Comparison of ENCODE assay signal across 13 mouse cellular contexts in the genomic region with DNA sequence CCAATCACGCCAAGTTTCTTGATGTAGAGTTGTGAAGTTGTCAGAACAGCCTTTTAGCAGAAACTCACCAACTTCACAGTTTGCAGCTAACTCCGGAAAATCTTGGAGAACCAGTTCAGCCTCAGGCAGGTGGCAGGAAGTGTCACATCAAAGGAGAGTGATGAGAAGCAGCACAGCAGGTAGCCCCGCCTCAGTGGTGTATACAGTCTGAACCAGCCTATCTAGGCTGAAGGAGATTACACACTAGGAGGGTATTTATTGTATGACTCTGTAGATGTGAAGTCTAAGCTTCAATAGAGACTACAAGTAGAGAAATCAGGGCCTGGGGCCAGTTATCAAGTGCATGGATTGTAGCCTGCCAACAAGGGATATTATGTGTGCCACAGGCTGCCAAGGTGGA. TPM values are rescaled to one million over a fixed set of nuclear protein-coding genes. Genes with fewer than 3 reads are reported as not detected.
DNase-seq lines count a peak whose midpoint lies in the region; ATAC-seq and TF ChIP-seq lines count a peak whose summit lies in the region.
"Had no signal": no experiment of that assay in that cellular context is flagged by ENCODE, and none has a peak within 500 bp of the region (broad histone marks: within the 10 kb centered on the region; RNA-seq: fewer than 3 reads in every experiment).

No protein-coding gene starts in this region.

- no peaks in the 10 kb centered on the region for H3K27me3 ChIP-seq in midbrain, embryonic 15.5 days (replicated peaks)
- H3K27me3 ChIP-seq in midbrain, embryonic 10.5 days (ENCODE audit: low read depth, poor library complexity, severe bottlenecking) = no peaks in the 10 kb centered on the region
- no peaks in the 10 kb centered on the region for H3K27me3 ChIP-seq in intestine, embryonic 15.5 days (replicated peaks)
- no peaks in the 10 kb centered on the region for H3K27me3 ChIP-seq in liver, postnatal 0 days (ENCODE audit: insufficient read depth, low read length)
- H3K27me3 ChIP-seq in heart, embryonic 10.5 days (ENCODE audit: insufficient read depth, poor library complexity, severe bottlenecking) = 0 out of 2 replicates have a peak, but pooled peaks cover 4% of the 10 kb centered on the region
- H3K27me3 ChIP-seq: CH12.LX had no signal

- no peaks in the 10 kb centered on the region for H3K36me3 ChIP-seq in midbrain, embryonic 15.5 days (replicated peaks)
- H3K36me3 ChIP-seq in midbrain, embryonic 10.5 days = no peaks in the 10 kb centered on the region
- H3K36me3 ChIP-seq in intestine, embryonic 15.5 days = no peaks in the 10 kb centered on the region
- H3K36me3 ChIP-seq in liver, postnatal 0 days (replicated peaks; ENCODE audit: insufficient read depth, low read length) = no peaks in the 10 kb centered on the region
- no peaks in the 10 kb centered on the region for H3K36me3 ChIP-seq in heart, embryonic 10.5 days

- WGBS in midbrain, embryonic 15.5 days = 56% methylated on average over 3 of the region's 3 CpGs
- 54% methylated on average over 3 of the region's 3 CpGs for WGBS in midbrain, embryonic 10.5 days
- WGBS in intestine, embryonic 15.5 days = 35% methylated on average over 3 of the region's 3 CpGs
- WGBS in liver, postnatal 0 days (ENCODE audit: insufficient replicate concordance) = 55% methylated on average over 3 of the region's 3 CpGs
- WGBS in heart, embryonic 10.5 days = 40% methylated on average over 3 of the region's 3 CpGs

- DNase-seq in midbrain, embryonic 10.5 days (ENCODE audit: low spot score) = no peak
- DNase-seq in liver, postnatal 0 days = no peak
- peak; percentile 16 to 50 for DNase-seq in thymus, postnatal 36 days
- no peak for DNase-seq in layer of hippocampus, postnatal 10 days (ENCODE audit: low spot score in 2 of 2)
- no peak for DNase-seq in heart, embryonic 10.5 days (ENCODE audit: low spot score)
- DNase-seq in layer of hippocampus, adult 8-10 months (ENCODE audit: low spot score in 2 of 2) = no peak

- H3K9me3 ChIP-seq in midbrain, embryonic 15.5 days = no peaks in the 10 kb centered on the region
- no peaks in the 10 kb centered on the region for H3K9me3 ChIP-seq in midbrain, embryonic 10.5 days (replicated peaks)
- H3K9me3 ChIP-seq in intestine, embryonic 15.5 days = no peaks in the 10 kb centered on the region
- H3K9me3 ChIP-seq in liver, postnatal 0 days (ENCODE audit: low read length) = no peaks in the 10 kb centered on the region
- H3K9me3 ChIP-seq in heart, embryonic 10.5 days = no peaks in the 10 kb centered on the region

- 0 out of 2 replicates have a peak, but pooled peaks have one; percentile 27 for ATAC-seq in midbrain, embryonic 15.5 days (replicated peaks)
- ATAC-seq in intestine, embryonic 15.5 days = peak; percentile 89
- ATAC-seq in liver, postnatal 0 days = no peak

- peaks cover 7% of the 10 kb centered on the region; the same call in 1 of the 2 replicates for H3K4me1 ChIP-seq in midbrain, embryonic 15.5 days
- H3K4me1 ChIP-seq in midbrain, embryonic 10.5 days = peaks cover 21% of the 10 kb centered on the region
- no peaks in the 10 kb centered on the region for H3K4me1 ChIP-seq in intestine, embryonic 15.5 days (replicated peaks)
- H3K4me1 ChIP-seq in liver, postnatal 0 days (ENCODE audit: insufficient read depth) = peaks cover 8% of the 10 kb centered on the region
- H3K4me1 ChIP-seq in heart, embryonic 10.5 days = no peaks in the 10 kb centered on the region

- H3K9ac ChIP-seq in midbrain, embryonic 15.5 days = no peak overlapping the region
- no peak overlapping the region for H3K9ac ChIP-seq in intestine, embryonic 15.5 days
- peak overlapping the region; percentile 23; the same call in 1 of the 2 replicates for H3K9ac ChIP-seq in liver, postnatal 0 days (replicated peaks)

- no peak for TF ChIP-seq EP300 in liver, postnatal 0 days (IDR thresholded peaks at IDR 0.05; ENCODE audit: low read depth)

- no peak for TF ChIP-seq CTCF in liver, postnatal 0 days (IDR thresholded peaks at IDR 0.05; ENCODE audit: low read depth)

- H3K27ac ChIP-seq in midbrain, embryonic 15.5 days = no peak overlapping the region
- no peak overlapping the region for H3K27ac ChIP-seq in midbrain, embryonic 10.5 days (replicated peaks)
- peak overlapping the region; percentile 74 for H3K27ac ChIP-seq in intestine, embryonic 15.5 days
- H3K27ac ChIP-seq in liver, postnatal 0 days (ENCODE audit: low read depth) = peak overlapping the region; percentile 76
- H3K27ac ChIP-seq in heart, embryonic 10.5 days = no peak overlapping the region

- no peak overlapping the region for H3K4me2 ChIP-seq in midbrain, embryonic 15.5 days
- peak overlapping the region; percentile 46 for H3K4me2 ChIP-seq in intestine, embryonic 15.5 days (replicated peaks)
- peak overlapping the region; percentile 38; the same call in 1 of the 2 replicates for H3K4me2 ChIP-seq in liver, postnatal 0 days (ENCODE audit: low read depth, low read length)

- H3K4me3 ChIP-seq in midbrain, embryonic 15.5 days = no peak overlapping the region
- H3K4me3 ChIP-seq in midbrain, embryonic 10.5 days = no peak overlapping the region
- H3K4me3 ChIP-seq in intestine, embryonic 15.5 days (replicated peaks) = peak overlapping the region; percentile 26
- peak overlapping the region; percentile 26 for H3K4me3 ChIP-seq in liver, postnatal 0 days (ENCODE audit: low read depth, low read length)
- H3K4me3 ChIP-seq in heart, embryonic 10.5 days = no peak overlapping the region

RNA-seq across cellular contexts. Expression of gene Acnat1, which starts 7.2 kb away (rescaled TPM):
- polyA plus RNA-seq in midbrain, embryonic 15.5 days (2015; fragmentation: Nextera tagmentation; extraction: Ambion mirVana) = not detected in 2 replicates
- polyA plus RNA-seq in midbrain, embryonic 10.5 days (2016; fragmentation: Nextera tagmentation; extraction: Ambion mirVana) = not detected in 2 replicates
- 3.3 and 5.3 TPM in 2 replicates for polyA plus RNA-seq in intestine, embryonic 15.5 days (2015; fragmentation: Nextera tagmentation; extraction: Ambion mirVana)
- polyA plus RNA-seq in liver, postnatal 0 days (2015; fragmentation: Nextera tagmentation; extraction: Ambion mirVana) = 3.5 and 4.4 TPM in 2 replicates
- total RNA-seq in layer of hippocampus, postnatal 10 days (2021) = 1 to 10 TPM in 1 of 2 experiments, under 1 TPM in 1; 0.57 to 1.1 TPM
- not detected in 2 replicates for polyA plus RNA-seq in heart, embryonic 10.5 days (2016; fragmentation: Nextera tagmentation; extraction: Ambion mirVana)
- total RNA-seq in layer of hippocampus, adult 8-10 months (2022) = not detected
- total RNA-seq: CH12.LX; heart, postnatal 14 days; left cerebral cortex, adult 8-10 months had no signal
- polyA plus RNA-seq: kidney, embryonic 14.5 days; midbrain, postnatal 0 days had no signal

RNA-seq across cellular contexts. Expression of gene Baat, which starts 25.5 kb away (rescaled TPM):
- not detected in 2 replicates for polyA plus RNA-seq in midbrain, embryonic 15.5 days (2015; fragmentation: Nextera tagmentation; extraction: Ambion mirVana)
- 0.14 and 0.16 TPM in 2 replicates for polyA plus RNA-seq in midbrain, embryonic 10.5 days (2016; fragmentation: Nextera tagmentation; extraction: Ambion mirVana)
- 0.33 and 0.44 TPM in 2 replicates for polyA plus RNA-seq in intestine, embryonic 15.5 days (2015; fragmentation: Nextera tagmentation; extraction: Ambion mirVana)
- polyA plus RNA-seq in liver, postnatal 0 days (2015; fragmentation: Nextera tagmentation; extraction: Ambion mirVana) = 16.6 and 18.2 TPM in 2 replicates
- under 1 TPM; 0.18 to 0.27 TPM for total RNA-seq in layer of hippocampus, postnatal 10 days (2021)
- polyA plus RNA-seq in heart, embryonic 10.5 days (2016; fragmentation: Nextera tagmentation; extraction: Ambion mirVana) = not detected in 2 replicates
- under 1 TPM; 0.20 to 0.54 (median 0.26) TPM for total RNA-seq in layer of hippocampus, adult 8-10 months (2022)
- total RNA-seq: heart, postnatal 14 days; midbrain, postnatal 0 days had no signal
- polyA plus RNA-seq: kidney, embryonic 14.5 days; midbrain, postnatal 0 days had no signal

RNA-seq across cellular contexts. Expression of gene Mrpl50, which starts 40.0 kb away (rescaled TPM):
- 70.6 and 77.5 TPM in 2 replicates for polyA plus RNA-seq in midbrain, embryonic 15.5 days (2015; fragmentation: Nextera tagmentation; extraction: Ambion mirVana)
- 85.6 and 86.3 TPM in 2 replicates for polyA plus RNA-seq in midbrain, embryonic 10.5 days (2016; fragmentation: Nextera tagmentation; extraction: Ambion mirVana)
- polyA plus RNA-seq in intestine, embryonic 15.5 days (2015; fragmentation: Nextera tagmentation; extraction: Ambion mirVana) = 91.6 and 106 TPM in 2 replicates
- polyA plus RNA-seq in liver, postnatal 0 days (2015; fragmentation: Nextera tagmentation; extraction: Ambion mirVana) = 64.3 and 66.1 TPM in 2 replicates
- 10 to 100 TPM; 33.5 to 35.6 TPM for total RNA-seq in layer of hippocampus, postnatal 10 days (2021)
- 69.5 and 81.7 TPM in 2 replicates for polyA plus RNA-seq in heart, embryonic 10.5 days (2016; fragmentation: Nextera tagmentation; extraction: Ambion mirVana)
- total RNA-seq in layer of hippocampus, adult 8-10 months (2022) = 10 to 100 TPM; 29.3 to 35.0 (median 32.1) TPM

RNA-seq across cellular contexts. Expression of gene Zfp189, which starts 40.1 kb away (rescaled TPM):
- polyA plus RNA-seq in midbrain, embryonic 15.5 days (2015; fragmentation: Nextera tagmentation; extraction: Ambion mirVana) = 12.6 and 12.8 TPM in 2 replicates
- polyA plus RNA-seq in midbrain, embryonic 10.5 days (2016; fragmentation: Nextera tagmentation; extraction: Ambion mirVana) = 11.6 and 12.3 TPM in 2 replicates
- polyA plus RNA-seq in intestine, embryonic 15.5 days (2015; fragmentation: Nextera tagmentation; extraction: Ambion mirVana) = 4.8 and 5.7 TPM in 2 replicates
- polyA plus RNA-seq in liver, postnatal 0 days (2015; fragmentation: Nextera tagmentation; extraction: Ambion mirVana) = 2.2 and 2.5 TPM in 2 replicates
- 10 to 100 TPM; 16.7 to 18.3 TPM for total RNA-seq in layer of hippocampus, postnatal 10 days (2021)
- polyA plus RNA-seq in heart, embryonic 10.5 days (2016; fragmentation: Nextera tagmentation; extraction: Ambion mirVana) = 6.3 and 8.6 TPM in 2 replicates
- 10 to 100 TPM; 23.9 to 30.1 (median 28.7) TPM for total RNA-seq in layer of hippocampus, adult 8-10 months (2022)

Comparison
In these comparisons a context has a peak if more than half of its experiments do, and no peak if none do; other contexts are left out.
1. H3K27ac ChIP-seq: peak in intestine, embryonic 15.5 days (single experiment) and liver, postnatal 0 days (single experiment); none in midbrain, embryonic 15.5 days (single experiment), midbrain, embryonic 10.5 days (single experiment) and heart, embryonic 10.5 days (single experiment).
2. H3K4me3 ChIP-seq: peak in intestine, embryonic 15.5 days (single experiment) and liver, postnatal 0 days (single experiment); none in midbrain, embryonic 15.5 days (single experiment), midbrain, embryonic 10.5 days (single experiment) and heart, embryonic 10.5 days (single experiment).
3. DNase-seq: peak in thymus, postnatal 36 days (2 of 2); none in midbrain, embryonic 10.5 days (single experiment), liver, postnatal 0 days (single experiment), layer of hippocampus, postnatal 10 days (0 of 2), heart, embryonic 10.5 days (single experiment) and layer of hippocampus, adult 8-10 months (0 of 2).
4. RNA of gene Baat, which starts 25.5 kb away (polyA plus RNA-seq): 16.6 to 18.2 TPM in liver, postnatal 0 days; 0.33 to 0.44 TPM in intestine, embryonic 15.5 days, 0.14 to 0.16 TPM in midbrain, embryonic 10.5 days, not detected in heart, embryonic 10.5 days and not detected in midbrain, embryonic 15.5 days; every median in the first group is over 10 times any median in the second.